Mouse (Mus musculus): ENCODE measurements around the gene Pianp.

Pianp gene

GRCm38 (mm10) chr6:124996551-124997501 lies at the start of gene Pianp:
Gene Pianp, plus strand, starts transcription at chr6:124996694.
- no peak for DNase-seq (ENCODE audit: low spot score)

- no peak for DNase-seq (ENCODE audit: low spot score)
Observed at GRCm38 (mm10) chr6:124953991-124954715, 42.3 kb upstream of the Pianp start.

- no peak for DNase-seq (ENCODE audit: low spot score)
Observed at GRCm38 (mm10) chr6:124955212-124955611, 41.3 kb upstream of the Pianp start.

GRCm38 (mm10) chr6:124958127-124958526 lies 38.4 kb upstream of the Pianp start:
- DNase-seq (ENCODE audit: low spot score) = no peak

GRCm38 (mm10) chr6:124959960-124960359 lies 36.5 kb upstream of the Pianp start:
- DNase-seq (ENCODE audit: low spot score) = no peak

GRCm38 (mm10) chr6:124961021-124961420 lies 35.5 kb upstream of the Pianp start:
- no peak for DNase-seq (ENCODE audit: low spot score)

- no peak for DNase-seq (ENCODE audit: low spot score)
Observed at GRCm38 (mm10) chr6:124964638-124965037, 31.9 kb upstream of the Pianp start.

GRCm38 (mm10) chr6:124965088-124965719 lies 31.3 kb upstream of the Pianp start, which contains the start of gene Cops7a:
Gene Cops7a, minus strand, starts transcription at chr6:124965538.
- DNase-seq (ENCODE audit: low spot score) = peak; percentile 96

GRCm38 (mm10) chr6:124965747-124966146 lies 30.7 kb upstream of the Pianp start:
- no peak for DNase-seq (ENCODE audit: low spot score)

GRCm38 (mm10) chr6:124966466-124967118 lies 29.9 kb upstream of the Pianp start:
- peak; percentile 56 for DNase-seq (ENCODE audit: low spot score)

GRCm38 (mm10) chr6:124967766-124968165 lies 28.7 kb upstream of the Pianp start:
- DNase-seq (ENCODE audit: low spot score) = peak; percentile 73

GRCm38 (mm10) chr6:124992241-124992640 lies 4.3 kb upstream of the Pianp start:
- DNase-seq (ENCODE audit: low spot score) = no peak

- DNase-seq (ENCODE audit: low spot score) = no peak
Observed at GRCm38 (mm10) chr6:124993365-124993764, 3.1 kb upstream of the Pianp start.

- DNase-seq (ENCODE audit: low spot score) = no peak
Observed at GRCm38 (mm10) chr6:124993876-124994275, 2.6 kb upstream of the Pianp start.

- no peak for DNase-seq (ENCODE audit: low spot score)
Observed at GRCm38 (mm10) chr6:124995246-124995645, 1.2 kb upstream of the Pianp start.

- no peak for DNase-seq (ENCODE audit: low spot score)
Observed at GRCm38 (mm10) chr6:124995831-124996403, 577 bp upstream of the Pianp start.

GRCm38 (mm10) chr6:124998066-124998465 lies 1.6 kb downstream of the Pianp start:
- no peak for DNase-seq (ENCODE audit: low spot score)

- DNase-seq (ENCODE audit: low spot score) = no peak
Observed at GRCm38 (mm10) chr6:124999091-124999490, 2.6 kb downstream of the Pianp start.

- DNase-seq (ENCODE audit: low spot score) = no peak
Observed at GRCm38 (mm10) chr6:124999546-124999945, 3.1 kb downstream of the Pianp start.

- no peak for DNase-seq (ENCODE audit: low spot score)
Observed at GRCm38 (mm10) chr6:125003706-125004105, 7.2 kb downstream of the Pianp start.

GRCm38 (mm10) chr6:125005086-125005485 lies 8.6 kb downstream of the Pianp start:
- DNase-seq (ENCODE audit: low spot score) = no peak

- no peak for DNase-seq (ENCODE audit: low spot score)
Observed at GRCm38 (mm10) chr6:125008060-125008459, 11.6 kb downstream of the Pianp start.

Measured in adipocyte (in vitro differentiated cells).